In genomic region chr8:30441821-30442220, GRCm38 (mm10) we compare ENCODE assay signal across 15 mouse cellular contexts.
"Had no signal": no experiment of that assay in that cellular context is flagged by ENCODE, and none has a peak within 500 bp of the region (broad histone marks: within the 10 kb centered on the region; RNA-seq: fewer than 3 reads in every experiment).

No protein-coding gene starts in this region.

- DNase-seq: kidney, postnatal 14 days; layer of hippocampus, adult 9-11 months; liver, postnatal 0 days; thymus, adult 18-20 months; thymus, postnatal 36 days had no signal

- H3K9ac ChIP-seq: limb, embryonic 12.5 days; limb, embryonic 15.5 days; liver, embryonic 14.5 days; liver, postnatal 0 days; lung, embryonic 14.5 days; midbrain, embryonic 12.5 days; midbrain, embryonic 15.5 days had no signal

- H3K27ac ChIP-seq: layer of hippocampus, adult 2 months; limb, embryonic 12.5 days; limb, embryonic 15.5 days; liver, embryonic 14.5 days; macrophage; midbrain, embryonic 12.5 days; midbrain, embryonic 15.5 days had no signal

- ATAC-seq: liver, postnatal 0 days; lung, postnatal 0 days; midbrain, embryonic 15.5 days had no signal

- H3K4me2 ChIP-seq: limb, embryonic 12.5 days; limb, embryonic 15.5 days; liver, embryonic 11.5 days; lung, embryonic 14.5 days; midbrain, embryonic 12.5 days; midbrain, embryonic 15.5 days had no signal

- H3K4me3 ChIP-seq: layer of hippocampus, adult 2 months; limb, embryonic 12.5 days; limb, embryonic 15.5 days; midbrain, embryonic 12.5 days; midbrain, embryonic 15.5 days had no signal

- H3K9me3 ChIP-seq: limb, embryonic 12.5 days; limb, embryonic 15.5 days; midbrain, embryonic 12.5 days; midbrain, embryonic 15.5 days had no signal

- H3K4me1 ChIP-seq: limb, embryonic 12.5 days; limb, embryonic 15.5 days; midbrain, embryonic 12.5 days; midbrain, embryonic 15.5 days had no signal

- H3K36me3 ChIP-seq: limb, embryonic 12.5 days; limb, embryonic 15.5 days; midbrain, embryonic 12.5 days; midbrain, embryonic 15.5 days had no signal

- H3K27me3 ChIP-seq: limb, embryonic 12.5 days; limb, embryonic 15.5 days; midbrain, embryonic 12.5 days; midbrain, embryonic 15.5 days had no signal
